Mouse (Mus musculus) testis, postnatal 14 days (tissue): ENCODE results near the gene Edem2.

Experiments used
- DNase-seq: peaks from one replicate; pipeline ENCODE4 v3.0.0; 2021; ENCODE audit warnings: low spot score

Gene Edem2

DNA sequence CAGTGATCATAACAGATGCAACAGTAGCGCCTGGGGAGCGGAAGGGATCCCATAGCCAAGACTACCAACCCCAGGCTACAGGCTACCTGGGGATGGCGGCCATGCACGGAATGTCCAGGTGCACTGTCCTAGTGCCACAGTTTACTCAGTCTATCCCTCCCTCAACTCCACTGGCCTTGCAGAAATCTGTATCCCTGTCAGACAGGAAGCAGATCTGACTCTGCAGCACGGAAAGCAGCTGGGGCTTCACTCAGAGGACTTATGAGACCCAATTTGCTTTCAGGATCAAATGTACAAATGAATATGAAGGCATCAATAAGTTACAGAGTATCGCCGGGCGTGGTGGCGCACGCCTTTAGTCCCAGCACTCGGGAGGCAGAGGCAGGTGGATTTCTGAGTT is 41.5 kb downstream of the Edem2 start:
- no peak for DNase-seq

GRCm38 (mm10) chr2:155686572-155686971 is 42.7 kb downstream of the Edem2 start:
- DNase-seq = no peak

DNA sequence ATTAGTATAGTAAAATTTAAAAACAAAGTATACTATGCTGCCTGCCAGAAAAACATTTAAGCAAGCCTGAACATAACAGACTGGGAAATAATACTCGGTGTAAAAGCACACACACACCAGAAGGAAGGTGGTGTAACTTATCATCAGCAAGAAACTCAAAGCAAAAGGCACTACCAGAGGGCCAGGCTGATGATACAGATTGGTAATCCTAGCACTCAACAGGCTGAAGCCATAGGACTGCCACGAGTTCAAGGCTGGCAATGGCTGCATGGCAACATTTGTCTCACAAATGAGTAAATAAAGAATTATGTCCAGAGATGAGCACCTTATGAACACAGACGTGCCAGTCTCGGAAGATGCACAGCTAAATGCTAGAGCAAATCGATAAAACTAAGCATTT is 45.5 kb downstream of the Edem2 start:
- DNase-seq = no peak

GRCm38 (mm10) chr2:155683137-155683536 is 46.1 kb downstream of the Edem2 start:
- DNase-seq = no peak

DNA sequence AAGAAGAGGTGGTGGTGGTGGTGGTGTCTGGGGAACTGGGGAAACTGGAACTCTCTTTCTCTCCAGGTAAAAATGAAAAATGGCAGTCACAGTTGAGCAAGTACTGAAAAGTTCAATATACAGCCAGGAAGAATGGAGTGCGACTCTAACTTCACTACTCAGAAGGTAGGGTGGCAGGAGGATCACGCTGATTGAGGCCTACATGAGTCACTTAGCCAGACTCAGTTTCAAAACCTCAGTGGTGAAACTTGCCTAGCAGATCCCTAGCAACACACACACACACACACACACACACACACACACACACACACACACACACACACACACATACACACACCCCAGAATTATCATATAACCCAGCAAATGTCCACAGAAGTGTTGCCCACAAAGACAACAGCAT is 47.4 kb downstream of the Edem2 start:
- DNase-seq = no peak

DNA sequence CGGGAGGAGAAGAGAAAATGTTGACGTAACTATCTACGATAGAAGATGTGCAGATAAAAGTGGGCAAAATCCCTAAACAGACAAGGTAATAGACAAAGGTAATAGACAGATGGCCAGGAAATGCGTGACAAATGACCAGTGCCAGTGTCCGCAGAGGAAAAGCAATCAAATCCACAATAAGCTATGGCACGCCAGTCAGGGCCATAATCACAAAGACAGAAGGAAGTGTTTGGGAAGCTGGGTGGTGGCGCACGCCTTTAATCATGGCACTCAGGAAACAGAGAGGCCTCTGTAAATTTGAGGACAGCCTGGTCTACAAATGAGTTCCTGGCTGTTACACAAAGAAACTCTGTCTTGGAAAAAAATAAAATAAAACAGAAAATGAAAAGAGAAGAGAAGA is 48.1 kb downstream of the Edem2 start:
- no peak for DNase-seq

DNA sequence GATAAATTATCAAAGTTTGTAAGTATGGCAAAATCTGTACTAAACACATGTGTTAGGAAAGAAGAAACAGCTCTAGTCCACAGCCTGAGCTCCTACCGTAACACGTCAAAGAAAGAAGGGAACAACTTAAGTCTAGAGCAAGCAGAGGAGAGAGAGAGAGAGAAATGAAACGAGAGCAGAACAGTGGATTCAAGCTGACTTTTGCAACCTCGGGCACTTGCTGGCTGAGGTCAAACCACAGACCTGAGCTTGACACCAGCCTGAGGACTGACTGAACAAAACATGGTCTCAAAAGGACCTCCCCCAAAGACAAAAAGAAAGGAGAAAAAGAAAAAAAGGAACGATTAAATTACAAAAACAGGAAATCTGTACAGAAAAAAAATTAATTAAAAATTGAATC is 48.7 kb downstream of the Edem2 start:
- DNase-seq = no peak

DNA sequence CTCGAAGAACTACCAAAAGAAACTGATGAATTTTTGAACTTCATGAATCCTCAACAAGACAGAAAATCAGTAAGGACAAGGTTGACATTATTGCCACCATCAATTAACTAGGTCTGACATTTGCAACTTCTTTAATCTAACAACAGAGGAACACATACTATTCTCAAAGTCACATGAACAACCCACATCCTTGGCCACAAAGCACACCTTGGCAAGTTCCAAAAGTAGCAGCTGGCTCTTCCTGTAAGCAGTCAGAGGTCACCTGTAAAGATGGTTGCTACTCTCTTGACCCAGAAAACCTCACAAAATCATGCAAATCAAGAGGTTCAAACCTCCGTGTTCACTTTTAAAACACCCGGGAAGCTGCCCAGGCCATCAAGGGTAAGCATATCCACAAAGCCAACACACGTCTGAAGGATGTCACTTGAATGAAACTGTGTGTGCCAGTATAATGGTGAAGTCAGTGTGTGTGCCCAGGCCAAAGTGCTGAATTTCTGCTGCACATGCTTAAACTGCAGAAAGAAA is 49.6 kb downstream of the Edem2 start:
- DNase-seq = no peak

DNA sequence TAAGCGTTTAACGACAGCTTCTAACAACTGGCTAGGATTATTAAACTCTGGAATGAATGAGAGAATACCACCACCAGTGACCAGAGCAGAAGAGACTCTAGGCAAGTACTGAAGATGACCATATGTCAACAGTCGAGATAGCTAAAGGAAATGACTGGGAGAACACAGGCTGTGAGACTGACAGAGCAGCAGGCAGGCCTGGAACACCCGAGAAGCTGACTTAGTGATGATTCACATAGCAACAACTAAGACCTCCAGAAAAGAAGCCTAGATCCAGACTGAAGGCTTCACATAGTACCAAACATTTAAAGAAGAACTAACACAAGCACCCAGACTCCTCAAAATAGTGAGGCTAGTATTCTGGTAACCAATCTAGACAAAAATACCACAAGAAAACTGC is 54.2 kb downstream of the Edem2 start:
- DNase-seq = no peak

DNA sequence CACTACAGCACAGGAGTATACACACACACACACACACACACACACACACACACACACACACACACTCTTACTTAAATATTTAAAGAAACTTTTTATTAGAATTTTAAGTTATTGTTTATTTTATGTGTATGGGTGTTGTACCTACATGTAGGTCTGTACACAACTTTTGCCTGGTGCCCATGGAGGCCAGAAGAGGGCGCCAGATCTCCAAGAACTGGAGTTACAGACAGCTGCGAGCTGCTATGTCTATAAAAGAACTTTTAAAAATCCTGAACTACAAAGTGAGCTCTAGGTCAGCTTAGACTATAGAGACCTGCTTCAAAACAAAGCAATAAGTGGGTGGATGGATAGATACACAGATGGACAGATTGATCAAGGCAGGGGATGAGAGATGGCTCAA is 55.7 kb downstream of the Edem2 start:
- peak; percentile 33 for DNase-seq

GRCm38 (mm10) chr2:155671236-155671635 is 58.0 kb downstream of the Edem2 start:
- DNase-seq = no peak

DNA sequence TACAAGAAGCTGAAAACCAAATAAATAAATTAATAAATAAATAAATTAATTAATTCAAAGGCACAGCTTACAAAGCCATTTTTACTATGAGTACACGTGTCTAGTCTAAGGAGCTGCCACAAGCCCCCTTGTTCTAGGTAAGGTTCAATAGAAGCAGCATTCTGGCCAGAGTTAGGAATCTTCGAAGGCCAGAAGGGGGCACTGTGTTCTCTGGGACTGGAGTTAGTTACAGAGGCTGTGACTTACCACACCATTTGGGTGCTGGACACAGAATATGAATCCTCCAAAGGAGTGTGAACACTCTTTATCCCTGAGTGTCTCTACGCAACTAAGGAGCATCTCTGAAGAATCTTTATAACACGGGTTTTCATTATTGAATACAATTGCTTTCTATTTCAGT is 60.8 kb downstream of the Edem2 start:
- DNase-seq = no peak

GRCm38 (mm10) chr2:155667881-155668280 is 61.4 kb downstream of the Edem2 start:
- no peak for DNase-seq

DNA sequence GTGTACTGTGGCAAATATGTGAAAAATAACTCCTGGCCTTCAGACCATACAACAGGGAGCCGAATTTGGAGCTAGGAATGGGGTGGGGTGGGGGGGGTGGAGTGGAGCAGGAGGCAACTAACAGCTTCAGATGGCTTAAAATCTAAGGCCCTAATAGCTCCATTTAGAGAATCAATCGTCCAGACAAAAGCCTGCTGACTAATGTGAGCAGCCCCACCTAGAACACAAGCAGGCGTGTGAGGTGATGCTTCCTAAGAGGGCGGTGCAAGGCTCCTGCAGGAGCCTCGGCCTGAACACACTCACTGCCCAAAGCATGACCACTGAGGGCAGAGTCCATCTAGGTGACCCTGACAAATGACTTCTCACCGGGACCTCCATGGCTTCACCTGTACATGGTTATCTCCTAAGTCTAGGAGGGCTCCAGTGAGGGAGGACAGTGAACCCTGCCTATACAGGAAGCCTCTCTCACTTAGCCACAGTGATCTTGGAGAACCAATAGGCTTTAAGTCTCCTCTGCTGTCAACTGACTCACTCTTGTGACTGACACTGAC is 65.3 kb downstream of the Edem2 start:
- DNase-seq = no peak

DNA sequence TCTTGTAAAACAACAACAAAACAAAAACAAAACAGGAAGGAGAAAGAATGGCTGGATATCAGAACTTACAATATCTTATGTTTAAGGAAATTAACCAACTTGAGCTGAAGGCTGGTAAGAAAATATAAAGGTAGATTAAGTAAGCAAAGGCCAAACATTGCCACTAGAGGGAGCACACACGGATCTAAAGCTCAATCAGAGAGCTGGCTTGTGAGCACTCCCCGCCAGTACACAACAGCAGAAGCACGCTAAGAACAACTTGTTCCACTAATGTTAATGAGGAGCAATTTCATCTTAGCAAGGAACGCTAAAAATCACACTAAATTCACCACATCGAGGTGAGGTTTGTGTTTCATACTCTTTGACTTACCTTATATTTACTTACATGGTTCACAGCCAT is 66.2 kb downstream of the Edem2 start:
- no peak for DNase-seq

- DNase-seq = no peak
These were observed 66.9 kb downstream of the Edem2 start for GRCm38 (mm10) chr2:155662390-155662789.

- DNase-seq = no peak
These were observed 73.4 kb downstream of the Edem2 start for GRCm38 (mm10) chr2:155655759-155656372.

- DNase-seq = no peak
These were observed 76.7 kb downstream of the Edem2 start for GRCm38 (mm10) chr2:155652618-155653017.
